Mouse (Mus musculus): ENCODE results near the gene Scaf8.
"Not testable (repeated sequence)": the region's sequence is repeated elsewhere in the genome, so short reads cannot be mapped to it uniquely, and the experiment has no call there.

Scaf8 gene

GRCm38 (mm10) chr17:3114720-3115379 is at the start of gene Scaf8:
Scaf8 (plus strand) TSS chr17:3114972.
- DNase-seq (ENCODE audit: low spot score), result peak; percentile 92

DNA sequence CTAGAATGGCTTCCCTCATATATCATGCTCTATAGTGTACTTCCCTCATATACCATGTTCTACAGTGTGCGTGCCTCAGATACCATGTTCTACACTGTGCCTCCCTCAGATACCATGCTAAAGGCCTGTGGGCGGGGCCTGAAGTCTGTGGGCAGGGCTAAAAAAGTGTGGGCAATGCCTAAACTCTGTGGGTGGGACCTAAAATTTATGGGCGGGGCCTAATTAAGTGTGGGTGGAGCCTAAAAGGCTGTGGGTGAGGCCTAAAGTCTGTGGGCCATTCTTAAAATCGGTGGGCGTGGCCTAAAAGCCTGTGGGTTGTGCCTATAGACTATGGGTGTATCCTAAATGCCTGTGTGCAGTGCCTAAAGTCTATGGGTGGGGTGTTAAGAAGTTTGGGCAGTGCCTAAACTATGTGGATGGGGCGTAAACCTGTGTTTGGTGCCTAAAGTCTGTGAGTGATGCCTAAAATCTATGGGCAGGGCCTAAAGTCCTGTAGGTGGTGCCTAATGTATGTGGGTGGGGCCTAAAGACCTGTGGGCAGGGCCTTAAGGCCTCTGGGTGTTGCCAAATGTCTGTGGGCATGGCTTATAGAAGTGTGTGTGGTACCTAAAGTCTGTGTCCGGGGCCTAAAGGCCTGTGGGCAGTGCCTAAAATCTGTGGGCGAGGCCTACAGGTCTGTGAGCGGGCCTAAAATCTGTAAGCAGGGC is 39.5 kb upstream of the Scaf8 start:
- DNase-seq (ENCODE audit: low spot score), result no peak

GRCm38 (mm10) chr17:3075873-3076245 is 38.9 kb upstream of the Scaf8 start:
- DNase-seq (ENCODE audit: low spot score), result no peak

- DNase-seq (ENCODE audit: low spot score), result not testable (repeated sequence)
These were observed 36.8 kb upstream of the Scaf8 start for GRCm38 (mm10) chr17:3077936-3078335.

- not testable (repeated sequence) for DNase-seq (ENCODE audit: low spot score)
These were observed 34.0 kb upstream of the Scaf8 start for GRCm38 (mm10) chr17:3080587-3081349.

DNA sequence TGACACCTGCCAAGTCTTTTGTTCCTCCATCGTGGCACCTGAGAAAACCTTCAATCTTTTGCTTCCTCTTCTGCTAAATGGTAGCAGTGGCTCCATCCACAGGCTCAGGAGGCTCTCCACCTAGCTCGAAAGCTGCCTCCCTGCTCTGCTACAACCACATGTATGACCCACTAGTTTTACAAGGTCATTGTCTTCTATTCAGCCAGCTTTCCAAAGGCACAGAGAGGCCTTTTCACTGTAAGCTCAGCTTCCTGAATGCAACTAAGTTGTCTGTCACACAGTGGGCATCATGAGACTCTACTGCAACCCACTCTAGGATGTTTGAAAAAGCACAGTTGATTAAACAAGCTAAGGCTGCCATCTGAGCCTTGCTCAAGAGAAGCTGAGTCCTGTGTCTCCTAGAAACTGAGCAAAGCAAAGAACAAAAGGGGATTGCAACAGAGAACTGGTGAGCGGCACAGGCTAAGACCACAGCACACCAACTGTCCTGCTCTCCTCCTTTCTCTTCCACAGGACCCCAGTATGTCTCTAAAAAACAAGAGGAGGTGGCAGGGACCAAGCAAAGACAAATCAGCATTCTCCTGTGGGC is 33.2 kb upstream of the Scaf8 start:
- not testable (repeated sequence) for DNase-seq (ENCODE audit: low spot score)

DNA sequence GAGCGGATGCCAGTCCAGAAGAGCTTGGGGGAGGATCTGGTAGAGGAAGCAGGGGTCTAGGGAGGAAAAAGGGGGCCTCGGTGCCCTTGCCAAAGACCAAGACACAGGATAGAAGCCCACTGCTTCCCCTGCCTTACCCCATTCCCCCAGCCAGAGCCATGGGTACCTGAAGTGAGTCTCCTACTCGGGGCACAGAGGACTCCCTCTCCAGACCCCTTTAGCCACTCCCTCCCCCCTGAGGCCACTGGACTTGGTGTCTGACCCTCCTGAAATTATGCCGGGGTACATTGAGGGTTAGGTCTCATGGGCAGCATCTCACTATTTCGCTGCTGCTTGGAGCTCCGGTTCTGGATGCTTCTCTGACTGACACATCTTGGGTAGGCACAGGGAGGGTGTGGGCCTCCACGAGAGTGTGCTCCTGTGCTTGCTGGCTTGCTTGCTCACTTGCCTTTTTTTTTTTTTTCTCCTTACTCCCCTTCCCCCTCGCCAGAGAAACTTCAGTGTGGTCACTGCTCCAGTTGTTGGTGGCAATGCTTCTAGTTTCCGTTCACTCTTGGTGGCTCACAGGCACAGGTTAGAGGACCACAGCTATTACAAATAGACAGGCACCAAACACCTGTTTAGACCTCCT is 32.5 kb upstream of the Scaf8 start:
- DNase-seq (ENCODE audit: low spot score), result peak; percentile 77

GRCm38 (mm10) chr17:3082756-3083749 is 31.7 kb upstream of the Scaf8 start:
- DNase-seq (ENCODE audit: low spot score), result peak; percentile 46

DNA sequence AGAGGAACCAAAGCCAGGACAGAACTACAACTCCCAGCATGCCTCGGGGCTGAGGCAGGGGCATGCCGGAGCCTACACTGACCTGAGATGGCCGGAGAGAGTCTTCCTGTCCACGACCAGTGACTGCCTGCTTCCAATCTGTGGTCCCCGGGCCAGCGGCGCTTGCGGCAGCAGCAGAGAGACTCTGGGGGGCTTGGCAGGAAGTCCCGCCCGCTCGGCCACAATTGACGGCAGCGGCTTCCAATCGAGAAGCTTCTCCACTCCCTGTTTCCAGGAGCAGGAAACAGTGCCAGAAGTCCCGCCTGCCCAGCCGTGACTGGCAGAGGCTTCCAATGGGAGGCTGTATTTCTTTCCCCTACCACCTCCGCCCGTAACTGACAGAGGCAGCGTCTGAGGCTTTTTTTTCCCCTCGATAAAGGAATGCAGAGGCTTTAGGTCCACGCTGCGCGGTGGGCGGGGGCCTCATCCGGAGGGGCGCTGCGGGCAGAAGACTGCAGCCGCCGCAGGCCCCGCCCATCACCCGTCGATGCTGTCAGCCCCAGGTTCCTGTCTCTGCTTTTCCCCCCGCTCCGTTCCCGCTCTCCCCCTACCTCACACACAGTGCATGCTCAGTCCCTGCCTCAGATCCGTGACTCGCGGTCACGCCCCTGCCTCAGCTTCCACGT is 30.8 kb upstream of the Scaf8 start:
- peak; percentile 98 for DNase-seq (ENCODE audit: low spot score)

GRCm38 (mm10) chr17:3084551-3084930 is 30.2 kb upstream of the Scaf8 start:
- DNase-seq (ENCODE audit: low spot score), result peak; percentile 68

DNA sequence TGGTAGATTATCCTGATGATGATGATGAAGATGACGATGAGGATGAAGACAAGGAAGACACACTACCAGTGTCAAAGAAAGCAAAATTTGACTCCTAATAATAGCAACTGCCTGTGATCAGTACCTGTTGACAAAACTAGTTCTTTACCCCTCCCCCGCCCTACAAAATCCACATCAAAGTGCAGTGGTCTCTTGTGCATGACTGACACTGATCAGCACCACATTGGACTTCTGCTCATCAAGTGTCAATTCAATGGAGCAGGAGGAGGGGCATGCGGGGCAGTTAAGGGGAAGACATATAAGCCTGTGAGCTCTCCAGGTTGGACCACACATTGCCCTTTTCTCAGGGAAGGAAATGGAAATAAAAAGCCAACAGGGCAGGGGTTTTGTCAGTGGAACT is 29.6 kb upstream of the Scaf8 start:
- peak; percentile 14 for DNase-seq (ENCODE audit: low spot score)

DNA sequence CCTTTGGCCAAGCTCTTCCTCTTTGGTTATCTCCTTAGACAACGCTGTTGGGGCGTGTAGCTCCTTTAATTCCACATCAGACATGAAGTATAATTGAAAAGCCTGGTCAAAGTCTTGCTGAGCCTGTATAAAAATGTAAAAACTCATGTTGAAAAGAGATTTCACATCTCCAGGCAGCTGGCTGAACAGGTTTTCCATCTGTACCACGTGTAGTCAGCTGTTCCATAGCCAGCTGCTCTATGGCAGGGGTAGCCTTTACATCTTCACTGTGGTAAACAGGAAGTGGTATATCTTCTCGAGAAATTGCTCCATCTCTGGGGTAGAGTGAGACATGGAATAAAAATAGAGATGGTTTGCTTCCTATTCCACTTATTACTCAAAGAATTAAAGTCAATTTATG is 22.1 kb upstream of the Scaf8 start:
- no peak for DNase-seq (ENCODE audit: low spot score)

DNA sequence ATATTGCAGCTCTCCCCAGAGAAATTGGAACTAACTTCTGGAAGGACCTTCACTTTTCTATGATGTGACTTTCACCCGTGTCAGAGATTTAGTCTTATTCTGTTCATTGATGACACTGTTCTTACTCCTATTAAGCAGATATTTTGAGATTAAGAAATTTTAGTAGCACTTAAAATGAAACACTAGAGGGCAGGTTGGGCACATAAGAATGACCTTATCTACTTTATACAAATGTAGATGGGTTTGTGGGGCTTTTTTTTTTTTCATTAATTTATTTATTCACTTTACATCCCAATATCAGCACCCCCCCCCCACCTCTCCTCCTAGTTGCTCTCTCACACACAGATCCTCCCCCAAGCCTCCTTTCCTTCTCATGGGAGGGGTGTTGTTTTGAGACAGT is 15.5 kb upstream of the Scaf8 start:
- not testable (repeated sequence) for DNase-seq (ENCODE audit: low spot score)

GRCm38 (mm10) chr17:3102336-3103165 is 12.2 kb upstream of the Scaf8 start:
- peak; percentile 73 for DNase-seq (ENCODE audit: low spot score)

- DNase-seq (ENCODE audit: low spot score), result no peak
These were observed 10.4 kb upstream of the Scaf8 start for GRCm38 (mm10) chr17:3104154-3104931.

DNA sequence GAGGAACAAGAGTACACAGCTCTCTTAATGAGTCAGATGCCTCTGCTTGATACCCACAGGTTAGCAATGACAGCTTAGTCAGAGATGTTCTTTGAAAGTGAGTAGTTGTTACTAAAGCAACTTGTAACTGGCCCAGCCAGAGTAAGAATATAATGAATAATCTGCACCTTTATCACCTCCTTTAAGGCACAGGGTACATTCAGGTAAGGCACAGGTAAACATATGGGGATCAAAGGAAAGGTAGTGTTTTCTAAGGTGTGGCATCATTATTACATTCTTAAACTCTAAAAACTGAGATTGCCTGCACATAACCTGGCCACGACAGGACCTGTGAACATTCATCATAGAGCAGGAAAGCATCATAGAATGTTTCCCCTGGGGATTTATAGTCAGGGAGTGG is 9.8 kb upstream of the Scaf8 start:
- no peak for DNase-seq (ENCODE audit: low spot score)

DNA sequence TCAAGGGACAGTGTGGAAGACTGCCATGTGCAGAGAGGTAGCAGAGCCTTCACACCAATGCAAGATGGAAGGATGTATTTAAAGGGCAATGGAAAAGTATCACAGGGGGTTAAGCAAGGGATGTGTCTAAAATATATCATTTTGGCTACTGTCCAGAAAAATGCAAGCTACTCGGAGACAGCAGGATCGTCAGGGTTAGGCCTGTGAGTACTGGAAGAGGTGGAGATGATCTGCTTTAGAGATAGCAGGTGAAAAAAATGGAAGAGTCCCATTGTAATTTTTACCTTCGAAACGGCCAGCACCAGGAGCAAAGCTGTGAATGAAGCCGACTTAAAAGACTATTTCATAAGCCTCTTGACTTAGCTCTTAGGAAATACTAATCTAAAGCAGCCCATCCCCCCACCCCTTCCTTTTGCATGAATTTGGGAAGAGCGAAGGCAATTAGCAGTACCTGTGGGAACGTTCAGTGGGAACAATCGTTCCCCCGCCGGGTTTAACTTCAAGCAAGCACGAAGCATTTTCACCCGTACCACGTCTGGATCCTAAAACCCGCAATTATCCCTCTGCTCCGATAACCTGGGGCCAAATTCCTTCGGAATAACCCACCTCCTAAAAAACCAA is 925 bp upstream of the Scaf8 start:
- no peak for DNase-seq (ENCODE audit: low spot score)

GRCm38 (mm10) chr17:3114358-3114719 is 433 bp upstream of the Scaf8 start:
- DNase-seq (ENCODE audit: low spot score), result no peak
